Mouse (Mus musculus): ENCODE measurements around the gene Wtap. TPM values are rescaled to one million over a fixed set of nuclear protein-coding genes. Genes with fewer than 3 reads are reported as not detected.
"Not testable (repeated sequence)": the region's sequence is repeated elsewhere in the genome, so short reads cannot be mapped to it uniquely, and the experiment has no call there.

Wtap gene
- 37.2 and 50.4 TPM in 2 replicates for polyA plus RNA-seq (2012)

GRCm38 (mm10) chr17:12994069-12994468 lies at the start of gene Wtap:
Wtap (minus strand) TSS chr17:12994169.
- TF ChIP-seq GATA1 (IDR thresholded peaks at IDR 0.05; ENCODE audit: low read length), result no peak

GRCm38 (mm10) chr17:13013316-13013715 lies 19.3 kb upstream of the Wtap start:
- TF ChIP-seq GATA1 (IDR thresholded peaks at IDR 0.05; ENCODE audit: low read length), result no peak

GRCm38 (mm10) chr17:13009887-13010286 lies 15.9 kb upstream of the Wtap start:
- TF ChIP-seq GATA1 (IDR thresholded peaks at IDR 0.05; ENCODE audit: low read length), result no peak

GRCm38 (mm10) chr17:13008528-13008927 lies 14.6 kb upstream of the Wtap start:
- no peak for TF ChIP-seq GATA1 (IDR thresholded peaks at IDR 0.05; ENCODE audit: low read length)

GRCm38 (mm10) chr17:13007730-13008425 lies 13.9 kb upstream of the Wtap start:
- no peak for TF ChIP-seq GATA1 (IDR thresholded peaks at IDR 0.05; ENCODE audit: low read length)

GRCm38 (mm10) chr17:13006984-13007383 lies 13.0 kb upstream of the Wtap start:
- no peak for TF ChIP-seq GATA1 (IDR thresholded peaks at IDR 0.05; ENCODE audit: low read length)

- TF ChIP-seq GATA1 (IDR thresholded peaks at IDR 0.05; ENCODE audit: low read length), result not testable (repeated sequence)
These were observed 12.6 kb upstream of the Wtap start, which contains the start of gene Sod2 for GRCm38 (mm10) chr17:13006546-13006945. Sod2 (plus strand) TSS chr17:13006846.

GRCm38 (mm10) chr17:12999069-12999468 lies 5.1 kb upstream of the Wtap start:
- TF ChIP-seq GATA1 (IDR thresholded peaks at IDR 0.05; ENCODE audit: low read length), result no peak

GRCm38 (mm10) chr17:12997890-12998289 lies 3.9 kb upstream of the Wtap start:
- TF ChIP-seq GATA1 (IDR thresholded peaks at IDR 0.05; ENCODE audit: low read length), result no peak

- no peak for TF ChIP-seq GATA1 (IDR thresholded peaks at IDR 0.05; ENCODE audit: low read length)
These were observed 2.4 kb upstream of the Wtap start for GRCm38 (mm10) chr17:12996345-12996744.

- no peak for TF ChIP-seq GATA1 (IDR thresholded peaks at IDR 0.05; ENCODE audit: low read length)
These were observed 1.4 kb downstream of the Wtap start for GRCm38 (mm10) chr17:12992470-12992991.

GRCm38 (mm10) chr17:12991635-12992358 lies 2.2 kb downstream of the Wtap start:
- no peak for TF ChIP-seq GATA1 (IDR thresholded peaks at IDR 0.05; ENCODE audit: low read length)

GRCm38 (mm10) chr17:12991194-12991634 lies 2.8 kb downstream of the Wtap start:
- TF ChIP-seq GATA1 (IDR thresholded peaks at IDR 0.05; ENCODE audit: low read length), result no peak

- TF ChIP-seq GATA1 (IDR thresholded peaks at IDR 0.05; ENCODE audit: low read length), result no peak
These were observed 3.3 kb downstream of the Wtap start for GRCm38 (mm10) chr17:12990567-12991145.

- peak; percentile 6 for TF ChIP-seq GATA1 (IDR thresholded peaks at IDR 0.05; ENCODE audit: low read length)
These were observed 10.0 kb downstream of the Wtap start for GRCm38 (mm10) chr17:12983988-12984387.

- TF ChIP-seq GATA1 (IDR thresholded peaks at IDR 0.05; ENCODE audit: low read length), result no peak
These were observed 15.4 kb downstream of the Wtap start for GRCm38 (mm10) chr17:12978546-12978945.
